Mouse (Mus musculus): Measurements from ENCODE around the gene D17Wsu92e. TPM values are rescaled to one million over a fixed set of nuclear protein-coding genes. Genes with fewer than 3 reads are reported as not detected.

Gene D17Wsu92e
- polyA plus RNA-seq, 1 experiment from 2014 or later, result 9.8 TPM

DNA sequence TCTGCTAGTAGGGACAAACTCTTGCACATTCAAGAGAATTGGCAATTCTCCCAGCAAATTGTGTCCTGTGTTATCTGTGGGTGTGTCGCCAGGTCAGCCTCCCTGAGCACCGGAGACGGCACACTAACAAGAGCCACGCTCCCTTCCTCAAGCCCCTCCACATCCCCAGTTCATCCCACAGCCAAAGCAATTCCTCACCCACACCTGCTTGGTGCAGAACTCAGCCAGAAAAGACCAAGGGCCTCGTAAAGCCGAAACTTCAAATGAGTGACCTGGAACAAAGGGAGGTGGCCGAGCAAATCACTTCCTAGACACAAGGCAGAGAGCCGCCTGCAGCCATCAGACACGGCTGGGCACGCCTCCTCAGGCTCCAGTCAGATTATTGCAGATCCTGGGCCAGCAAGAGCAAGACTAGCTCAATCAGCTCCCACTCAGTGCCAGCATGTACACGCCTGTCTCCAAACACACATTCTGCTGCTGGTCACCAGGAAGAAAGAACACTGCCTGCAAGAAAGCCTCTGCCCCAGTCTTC, 23.0 kb downstream of the D17Wsu92e start:
- peak overlapping the region; percentile 54 for H3K9ac ChIP-seq (ENCODE audit: low read length)
- H3K4me3 ChIP-seq (ENCODE audit: low read depth, low read length), result 0 out of 2 replicates have a peak overlapping the region, but pooled peaks have one; percentile 4
- 9% methylated on average over 11 of the region's 11 CpGs for WGBS

GRCm38 (mm10) chr17:27796780-27797179, 23.7 kb downstream of the D17Wsu92e start:
- H3K4me3 ChIP-seq (ENCODE audit: low read depth, low read length), result no peak overlapping the region
- H3K27ac ChIP-seq (ENCODE audit: low read depth, low read length), result peak overlapping the region; percentile 96
- H3K4me1 ChIP-seq (ENCODE audit: control insufficient read depth, insufficient read depth, low read length), result peaks cover 22% of the 10 kb centered on the region
- peak overlapping the region; percentile 44 for H3K4me2 ChIP-seq (ENCODE audit: low read length)
- DNase-seq (ENCODE audit: low spot score), result peak; percentile 91
- peak; percentile 92 for ATAC-seq
- peak overlapping the region; percentile 54; the same call in 1 of the 2 replicates for H3K9ac ChIP-seq (ENCODE audit: low read length)
- H3K9me3 ChIP-seq (replicated peaks; ENCODE audit: control insufficient read depth, low read length), result no peaks in the 10 kb centered on the region
- peaks cover 6% of the 10 kb centered on the region; the same call in 1 of the 2 replicates for H3K36me3 ChIP-seq (ENCODE audit: control insufficient read depth, insufficient read depth, low read length)
- WGBS, result 24% methylated on average over 6 of the region's 6 CpGs
- no peaks in the 10 kb centered on the region for H3K27me3 ChIP-seq (replicated peaks; ENCODE audit: control insufficient read depth, insufficient read depth, low read length)

More for the DNA sequence above, 23.0 kb downstream of the D17Wsu92e start:
- Histone ChIP-seq H3K36me3 (ENCODE audit: control insufficient read depth, insufficient read depth, low read length) (peaks cover 6% of the 10 kb centered on the region; the same call in 1 of the 2 replicates), H3K27me3 (replicated peaks; ENCODE audit: control insufficient read depth, insufficient read depth, low read length) (no peaks in the 10 kb centered on the region), H3K27ac (ENCODE audit: low read depth, low read length) (peak overlapping the region; percentile 96), H3K4me1 (ENCODE audit: control insufficient read depth, insufficient read depth, low read length) (peaks cover 22% of the 10 kb centered on the region), H3K4me2 (ENCODE audit: low read length) (peak overlapping the region; percentile 44), H3K9me3 (replicated peaks; ENCODE audit: control insufficient read depth, low read length) (no peaks in the 10 kb centered on the region)
- peak; percentile 81 for ATAC-seq
- peak; percentile 72 for DNase-seq (ENCODE audit: low spot score)

DNA sequence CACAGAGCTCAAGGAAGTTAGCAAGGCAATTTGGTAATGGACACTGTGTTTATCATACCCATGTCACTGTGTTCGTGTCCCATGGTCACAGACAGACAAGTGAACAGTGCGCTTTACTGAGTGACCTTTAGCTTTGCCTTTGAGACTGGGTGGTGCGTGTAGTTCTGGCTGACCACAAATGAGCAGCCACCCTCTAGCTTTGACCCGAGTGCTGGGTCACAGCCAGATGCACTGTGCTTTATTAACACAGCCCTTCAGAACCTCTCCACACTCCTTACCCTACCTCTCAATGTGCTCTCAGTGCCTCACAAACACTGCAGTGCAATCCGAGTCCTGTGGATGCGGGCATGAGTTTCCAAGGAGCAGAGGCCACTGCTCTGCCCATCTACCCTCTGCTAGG, 27.3 kb downstream of the D17Wsu92e start:
- Histone ChIP-seq H3K9ac (ENCODE audit: low read length) (no peak overlapping the region), H3K27me3 (replicated peaks; ENCODE audit: control insufficient read depth, insufficient read depth, low read length) (no peaks in the 10 kb centered on the region), H3K4me2 (ENCODE audit: low read length) (no peak overlapping the region), H3K4me3 (ENCODE audit: low read depth, low read length) (no peak overlapping the region), H3K27ac (ENCODE audit: low read depth, low read length) (no peak overlapping the region), H3K9me3 (replicated peaks; ENCODE audit: control insufficient read depth, low read length) (no peaks in the 10 kb centered on the region), H3K4me1 (ENCODE audit: control insufficient read depth, insufficient read depth, low read length) (peaks cover 21% of the 10 kb centered on the region), H3K36me3 (ENCODE audit: control insufficient read depth, insufficient read depth, low read length) (peaks cover 9% of the 10 kb centered on the region; the same call in 1 of the 2 replicates)
- ATAC-seq, result no peak
- no peak for DNase-seq (ENCODE audit: low spot score)
- 90% methylated on average over 6 of the region's 6 CpGs for WGBS

GRCm38 (mm10) chr17:27792516-27792915, 27.9 kb downstream of the D17Wsu92e start:
- H3K4me3 ChIP-seq (ENCODE audit: low read depth, low read length), result no peak overlapping the region
- ATAC-seq (no peak), DNase-seq (ENCODE audit: low spot score) (no peak)
- H3K27me3 ChIP-seq (replicated peaks; ENCODE audit: control insufficient read depth, insufficient read depth, low read length), result no peaks in the 10 kb centered on the region
- peaks cover 15% of the 10 kb centered on the region for H3K4me1 ChIP-seq (ENCODE audit: control insufficient read depth, insufficient read depth, low read length)
- H3K27ac ChIP-seq (ENCODE audit: low read depth, low read length), result no peak overlapping the region
- H3K9me3 ChIP-seq (replicated peaks; ENCODE audit: control insufficient read depth, low read length), result no peaks in the 10 kb centered on the region
- H3K9ac ChIP-seq (ENCODE audit: low read length), result no peak overlapping the region
- no peak overlapping the region for H3K4me2 ChIP-seq (ENCODE audit: low read length)
- 90% methylated on average over 4 of the region's 4 CpGs for WGBS
- H3K36me3 ChIP-seq (ENCODE audit: control insufficient read depth, insufficient read depth, low read length), result peaks cover 9% of the 10 kb centered on the region; the same call in 1 of the 2 replicates

- Histone ChIP-seq H3K4me2 (ENCODE audit: low read length) (no peak overlapping the region), H3K27ac (ENCODE audit: low read depth, low read length) (no peak overlapping the region), H3K9ac (ENCODE audit: low read length) (no peak overlapping the region), H3K27me3 (replicated peaks; ENCODE audit: control insufficient read depth, insufficient read depth, low read length) (no peaks in the 10 kb centered on the region), H3K4me1 (ENCODE audit: control insufficient read depth, insufficient read depth, low read length) (peaks cover 7% of the 10 kb centered on the region), H3K4me3 (ENCODE audit: low read depth, low read length) (no peak overlapping the region), H3K36me3 (ENCODE audit: control insufficient read depth, insufficient read depth, low read length) (peaks cover 9% of the 10 kb centered on the region; the same call in 1 of the 2 replicates), H3K9me3 (replicated peaks; ENCODE audit: control insufficient read depth, low read length) (no peaks in the 10 kb centered on the region)
- ATAC-seq (no peak), DNase-seq (ENCODE audit: low spot score) (no peak)
- WGBS, result 88% methylated on average over 2 of the region's 2 CpGs
Observed at GRCm38 (mm10) chr17:27791556-27791955, 28.9 kb downstream of the D17Wsu92e start.

- ATAC-seq (no peak), DNase-seq (ENCODE audit: low spot score) (no peak)
- H3K9me3 ChIP-seq (replicated peaks; ENCODE audit: control insufficient read depth, low read length), result no peaks in the 10 kb centered on the region
- peaks cover 11% of the 10 kb centered on the region for H3K36me3 ChIP-seq (ENCODE audit: control insufficient read depth, insufficient read depth, low read length)
- H3K27me3 ChIP-seq (replicated peaks; ENCODE audit: control insufficient read depth, insufficient read depth, low read length), result no peaks in the 10 kb centered on the region
- no peak overlapping the region for H3K4me3 ChIP-seq (ENCODE audit: low read depth, low read length)
- H3K4me2 ChIP-seq (ENCODE audit: low read length), result no peak overlapping the region
- H3K4me1 ChIP-seq (ENCODE audit: control insufficient read depth, insufficient read depth, low read length), result peaks cover 1% of the 10 kb centered on the region; the same call in 1 of the 2 replicates
- no peak overlapping the region for H3K27ac ChIP-seq (ENCODE audit: low read depth, low read length)
- 83% methylated on average over 2 of the region's 2 CpGs for WGBS
- H3K9ac ChIP-seq (ENCODE audit: low read length), result no peak overlapping the region
Observed at GRCm38 (mm10) chr17:27790976-27791375, 29.5 kb downstream of the D17Wsu92e start.

GRCm38 (mm10) chr17:27790015-27790414, 30.4 kb downstream of the D17Wsu92e start:
- Histone ChIP-seq H3K9me3 (replicated peaks; ENCODE audit: control insufficient read depth, low read length) (no peaks in the 10 kb centered on the region), H3K4me1 (ENCODE audit: control insufficient read depth, insufficient read depth, low read length) (no peaks in the 10 kb centered on the region), H3K4me2 (ENCODE audit: low read length) (no peak overlapping the region), H3K9ac (ENCODE audit: low read length) (no peak overlapping the region), H3K4me3 (ENCODE audit: low read depth, low read length) (no peak overlapping the region), H3K27me3 (replicated peaks; ENCODE audit: control insufficient read depth, insufficient read depth, low read length) (no peaks in the 10 kb centered on the region), H3K27ac (ENCODE audit: low read depth, low read length) (no peak overlapping the region), H3K36me3 (ENCODE audit: control insufficient read depth, insufficient read depth, low read length) (peaks cover 21% of the 10 kb centered on the region)
- WGBS, result 91% methylated on average over 5 of the region's 5 CpGs
- DNase-seq (ENCODE audit: low spot score) (no peak), ATAC-seq (no peak)

- DNase-seq (ENCODE audit: low spot score) (no peak), ATAC-seq (no peak)
- peaks cover 31% of the 10 kb centered on the region for H3K36me3 ChIP-seq (ENCODE audit: control insufficient read depth, insufficient read depth, low read length)
- H3K27ac ChIP-seq (ENCODE audit: low read depth, low read length), result no peak overlapping the region
- H3K4me1 ChIP-seq (ENCODE audit: control insufficient read depth, insufficient read depth, low read length), result no peaks in the 10 kb centered on the region
- no peak overlapping the region for H3K4me3 ChIP-seq (ENCODE audit: low read depth, low read length)
- no peaks in the 10 kb centered on the region for H3K27me3 ChIP-seq (replicated peaks; ENCODE audit: control insufficient read depth, insufficient read depth, low read length)
- no peaks in the 10 kb centered on the region for H3K9me3 ChIP-seq (replicated peaks; ENCODE audit: control insufficient read depth, low read length)
- no peak overlapping the region for H3K9ac ChIP-seq (ENCODE audit: low read length)
- 93% methylated on average over 6 of the region's 6 CpGs for WGBS
- H3K4me2 ChIP-seq (ENCODE audit: low read length), result no peak overlapping the region
Observed at GRCm38 (mm10) chr17:27788456-27789172, 31.8 kb downstream of the D17Wsu92e start.

DNA sequence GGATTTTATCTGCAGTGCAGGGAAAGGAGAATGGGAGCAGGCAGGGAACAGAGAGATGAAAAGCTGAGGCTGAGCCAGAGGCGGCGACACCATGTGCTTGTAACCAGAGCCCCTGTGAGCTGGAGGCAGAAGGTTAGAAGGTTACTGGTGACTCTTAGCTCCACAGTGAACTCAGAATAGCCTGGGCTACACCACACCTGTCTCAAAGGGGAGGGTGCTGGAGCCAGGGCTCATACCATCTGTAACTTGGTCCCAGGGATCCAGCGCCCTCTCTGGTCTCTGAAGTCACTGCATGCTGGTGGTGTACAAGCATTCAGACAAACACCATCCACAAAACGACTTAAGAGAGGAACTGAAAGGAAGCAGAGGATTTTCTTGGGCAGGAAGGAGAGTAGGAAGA, 36.9 kb downstream of the D17Wsu92e start:
- peaks cover 27% of the 10 kb centered on the region for H3K36me3 ChIP-seq (ENCODE audit: control insufficient read depth, insufficient read depth, low read length)
- no peak overlapping the region for H3K27ac ChIP-seq (ENCODE audit: low read depth, low read length)
- H3K4me3 ChIP-seq (ENCODE audit: low read depth, low read length), result no peak overlapping the region
- DNase-seq (ENCODE audit: low spot score), result no peak
- no peak overlapping the region for H3K4me2 ChIP-seq (ENCODE audit: low read length)
- 79% methylated on average over 4 of the region's 4 CpGs for WGBS
- H3K9ac ChIP-seq (ENCODE audit: low read length), result no peak overlapping the region
- H3K27me3 ChIP-seq (replicated peaks; ENCODE audit: control insufficient read depth, insufficient read depth, low read length), result no peaks in the 10 kb centered on the region
- H3K4me1 ChIP-seq (ENCODE audit: control insufficient read depth, insufficient read depth, low read length), result no peaks in the 10 kb centered on the region
- no peaks in the 10 kb centered on the region for H3K9me3 ChIP-seq (replicated peaks; ENCODE audit: control insufficient read depth, low read length)
- ATAC-seq, result no peak
